Mouse (Mus musculus): Measurements from ENCODE around the gene Slc28a1. TPM values are rescaled to one million over a fixed set of nuclear protein-coding genes. Genes with fewer than 3 reads are reported as not detected.

Gene Slc28a1
- total and polyA plus RNA-seq, 3 experiments = not detected

DNA sequence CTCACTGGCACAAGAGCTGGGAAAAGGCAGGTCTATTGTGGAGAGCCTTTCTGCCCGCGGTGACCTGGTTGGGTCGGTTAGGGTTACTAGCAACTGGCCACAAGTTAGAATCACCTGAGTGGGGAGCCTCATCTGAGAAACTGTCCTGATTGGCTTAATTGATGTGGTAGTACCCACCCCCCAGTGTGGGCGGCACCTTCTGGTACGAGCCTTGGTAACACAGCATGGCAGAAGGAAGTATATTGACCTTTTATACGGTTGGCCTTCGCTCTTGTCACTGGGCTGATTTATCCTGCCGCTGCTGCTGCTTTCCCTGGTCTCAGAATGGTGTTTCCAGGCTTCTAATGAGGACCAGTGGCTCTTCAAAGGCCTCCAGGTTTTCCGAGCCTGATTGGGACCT lies 74.6 kb downstream of the Slc28a1 start:
- no peak overlapping the region for H3K4me3 ChIP-seq (ENCODE audit: control insufficient read depth in 1 of 2, insufficient read depth in 1 of 2, low read depth in 2 of 2, low read length in 2 of 2)
- TF ChIP-seq MXI1 (IDR thresholded peaks at IDR 0.05; ENCODE audit: low read depth, low read length) (no peak), CTCF (IDR thresholded peaks at IDR 0.05 in 2 of 3, conservative IDR thresholded peaks at IDR 0.05 in 1 of 3; ENCODE audit: control insufficient read depth in 1 of 3, insufficient read depth in 1 of 3, low read depth in 2 of 3, low read length in 3 of 3, poor library complexity in 1 of 3, severe bottlenecking in 1 of 3) (no peak), TAL1 (IDR thresholded peaks at IDR 0.05; ENCODE audit: low read length) (no peak), BHLHE40 (IDR thresholded peaks at IDR 0.05; ENCODE audit: borderline replicate concordance, low read depth, low read length) (no peak), TBP (IDR thresholded peaks at IDR 0.05; ENCODE audit: low read depth, low read length) (no peak), USF2 (IDR thresholded peaks at IDR 0.05; ENCODE audit: borderline replicate concordance in 1 of 2, insufficient read depth in 1 of 2, low read depth in 1 of 2, low read length in 2 of 2) (no peak), POLR2AphosphoS5 (IDR thresholded peaks at IDR 0.05; ENCODE audit: borderline replicate concordance, low read depth, low read length) (no peak), SMC3 (IDR thresholded peaks at IDR 0.05; ENCODE audit: low read depth, low read length) (no peak), POLR2AphosphoS2 (IDR thresholded peaks at IDR 0.05; ENCODE audit: low read length) (no peak), NELFE (IDR thresholded peaks at IDR 0.05; ENCODE audit: low read depth, low read length) (no peak), CHD2 (IDR thresholded peaks at IDR 0.05; ENCODE audit: low read length) (no peak), ELF1 (IDR thresholded peaks at IDR 0.05; ENCODE audit: low read depth, low read length) (no peak), E2F4 (IDR thresholded peaks at IDR 0.05; ENCODE audit: borderline replicate concordance, low read depth, low read length) (no peak), NRF1 (IDR thresholded peaks at IDR 0.05; ENCODE audit: insufficient read depth, low read depth, low read length, poor library complexity, severe bottlenecking) (no peak)

DNA sequence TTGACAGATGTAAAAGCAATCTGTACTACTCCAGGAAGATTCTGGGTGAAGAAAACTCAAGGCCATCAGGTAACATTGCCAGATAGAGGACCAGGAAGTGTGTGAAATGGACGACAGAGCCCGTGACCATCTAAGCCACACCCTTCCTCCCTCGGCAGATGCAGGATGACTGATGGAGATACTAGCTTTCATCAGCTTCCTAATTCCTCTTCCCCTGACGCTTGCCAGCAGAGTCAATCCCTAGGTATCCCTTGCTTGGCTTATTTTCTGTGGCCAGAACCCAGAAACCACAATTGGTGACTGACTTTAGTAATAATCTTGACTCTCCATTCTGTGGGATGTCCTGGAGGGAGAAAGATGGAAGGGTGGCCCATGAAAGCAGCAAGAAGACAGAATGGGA lies 80.9 kb downstream of the Slc28a1 start:
- Histone ChIP-seq H3K27ac (ENCODE audit: control insufficient read depth, low read depth, low read length) (no peak overlapping the region), H3K9me3 (replicated peaks; ENCODE audit: insufficient read depth, low read length) (no peaks in the 10 kb centered on the region), H3K27me3 (ENCODE audit: control insufficient read depth in 1 of 2, insufficient read depth in 2 of 2, low read length in 2 of 2) (no peaks in the 10 kb centered on the region; a peak in 1 of 4 replicates), H3K79me2 (ENCODE audit: control insufficient read depth, insufficient read depth, low read length, poor library complexity) (no peaks in the 10 kb centered on the region), H3K9ac (ENCODE audit: control insufficient read depth, low read depth, low read length, poor library complexity, severe bottlenecking) (no peak overlapping the region), H3K36me3 (ENCODE audit: control insufficient read depth in 1 of 2, insufficient read depth in 2 of 2, low read length in 2 of 2) (no peaks in the 10 kb centered on the region), H3K4me1 (ENCODE audit: control insufficient read depth in 1 of 2, insufficient read depth in 2 of 2, low read length in 2 of 2) (0 out of 4 replicates have a peak, but pooled peaks cover 0 to 2% of the 10 kb centered on the region in 2 experiments), H3K4me3 (ENCODE audit: control insufficient read depth in 1 of 2, insufficient read depth in 1 of 2, low read depth in 2 of 2, low read length in 2 of 2) (no peak overlapping the region)
- DNase-seq (ENCODE audit: low read depth, low spot score) = no peak
- TF ChIP-seq ZKSCAN1 (IDR thresholded peaks at IDR 0.05; ENCODE audit: low read depth, low read length) (no peak), ZC3H11A (IDR thresholded peaks at IDR 0.05; ENCODE audit: low read depth, low read length) (no peak), KAT2A (conservative IDR thresholded peaks at IDR 0.05; ENCODE audit: low read depth, low read length) (no peak), ZMIZ1 (IDR thresholded peaks at IDR 0.05; ENCODE audit: low read depth, low read length) (no peak), POLR2AphosphoS2 (IDR thresholded peaks at IDR 0.05; ENCODE audit: low read length) (no peak), HCFC1 (IDR thresholded peaks at IDR 0.05; ENCODE audit: low read depth, low read length) (no peak), E2F4 (IDR thresholded peaks at IDR 0.05; ENCODE audit: borderline replicate concordance, low read depth, low read length) (no peak), JUND (IDR thresholded peaks at IDR 0.05; ENCODE audit: low read depth, low read length) (no peak), MEF2A (IDR thresholded peaks at IDR 0.05; ENCODE audit: extremely low read depth, insufficient replicate concordance, low read depth, low read length, poor library complexity, severe bottlenecking) (no peak), RCOR1 (IDR thresholded peaks at IDR 0.05; ENCODE audit: low read depth, low read length) (no peak), TAL1 (IDR thresholded peaks at IDR 0.05; ENCODE audit: low read length) (no peak), ZNF384 (IDR thresholded peaks at IDR 0.05; ENCODE audit: low read depth, low read length) (no peak)

More for the DNA sequence above, 74.6 kb downstream of the Slc28a1 start:
- Histone ChIP-seq H3K36me3 (ENCODE audit: control insufficient read depth in 1 of 2, insufficient read depth in 2 of 2, low read length in 2 of 2) (no peaks in the 10 kb centered on the region), H3K9ac (ENCODE audit: control insufficient read depth, low read depth, low read length, poor library complexity, severe bottlenecking) (no peak overlapping the region), H3K27ac (ENCODE audit: control insufficient read depth, low read depth, low read length) (no peak overlapping the region), H3K27me3 (ENCODE audit: control insufficient read depth in 1 of 2, insufficient read depth in 2 of 2, low read length in 2 of 2) (peaks cover under 1 to 5% of the 10 kb centered on the region in 2 experiments; a peak in 2 of 4 replicates), H3K79me2 (ENCODE audit: control insufficient read depth, insufficient read depth, low read length, poor library complexity) (no peaks in the 10 kb centered on the region), H3K4me1 (ENCODE audit: control insufficient read depth in 1 of 2, insufficient read depth in 2 of 2, low read length in 2 of 2) (no peaks in the 10 kb centered on the region), H3K9me3 (replicated peaks; ENCODE audit: insufficient read depth, low read length) (no peaks in the 10 kb centered on the region)
- no peak for DNase-seq (ENCODE audit: low read depth, low spot score)

All from MEL (cell line).